Mouse (Mus musculus) B cell, adult 2 months (primary cell): ENCODE data around the gene Gm10715.
"Not testable (repeated sequence)": the region's sequence is repeated elsewhere in the genome, so short reads cannot be mapped to it uniquely, and the experiment has no call there.

Source experiments
- DNase-seq, 2 experiments: peaks; one replicate each; pipeline ENCODE4 v3.0.0; 2022

Gm10715 gene

GRCm38 (mm10) chr9:3036577-3036976 lies at the start of gene Gm10715:
Gene Gm10715 (plus strand): TSS chr9:3036877.
- not testable (repeated sequence) for DNase-seq

- peak; percentile 43 to 56 for DNase-seq
Observed at GRCm38 (mm10) chr9:3000445-3000972, 36.2 kb upstream of the Gm10715 start, which contains the start of gene Gm10722. Gene Gm10722 (plus strand): TSS chr9:3000922.

GRCm38 (mm10) chr9:3001006-3001405 lies 35.7 kb upstream of the Gm10715 start:
- peak; percentile 56 to 64 for DNase-seq

GRCm38 (mm10) chr9:3001948-3002659 lies 34.6 kb upstream of the Gm10715 start:
- peak; percentile 100 for DNase-seq

GRCm38 (mm10) chr9:3002794-3003396 lies 33.8 kb upstream of the Gm10715 start, which contains the start of gene Gm11168:
Gene Gm11168 (plus strand): TSS chr9:3003346.
- DNase-seq, result not testable (repeated sequence)

GRCm38 (mm10) chr9:3006179-3006578 lies 30.5 kb upstream of the Gm10715 start:
- not testable (repeated sequence) for DNase-seq

- DNase-seq, result peak; percentile 96 to 98
Observed at GRCm38 (mm10) chr9:3006636-3007035, 30.0 kb upstream of the Gm10715 start.

- not testable (repeated sequence) for DNase-seq
Observed at GRCm38 (mm10) chr9:3007272-3007671, 29.4 kb upstream of the Gm10715 start.

GRCm38 (mm10) chr9:3009331-3009730 lies 27.3 kb upstream of the Gm10715 start:
- DNase-seq, result not testable (repeated sequence)

- not testable (repeated sequence) for DNase-seq
Observed at GRCm38 (mm10) chr9:3012054-3012621, 24.5 kb upstream of the Gm10715 start.

- DNase-seq, result not testable (repeated sequence)
Observed at GRCm38 (mm10) chr9:3012733-3013279, 23.9 kb upstream of the Gm10715 start, which contains the start of gene Gm10721. Gene Gm10721 (plus strand): TSS chr9:3013140.

GRCm38 (mm10) chr9:3015354-3015753 lies 21.3 kb upstream of the Gm10715 start, which contains the start of gene Gm10720:
Gene Gm10720 (plus strand): TSS chr9:3015654.
- not testable (repeated sequence) for DNase-seq

GRCm38 (mm10) chr9:3015896-3016295 lies 20.8 kb upstream of the Gm10715 start:
- peak; percentile 25 to 34 for DNase-seq

- DNase-seq, result not testable (repeated sequence)
Observed at GRCm38 (mm10) chr9:3017108-3017507, 19.6 kb upstream of the Gm10715 start, which contains the start of gene Gm10719. Gene Gm10719 (plus strand): TSS chr9:3017408.

GRCm38 (mm10) chr9:3018944-3019343 lies 17.7 kb upstream of the Gm10715 start:
- DNase-seq, result peak; percentile 74 to 76

- peak; percentile 76 to 78 for DNase-seq
Observed at GRCm38 (mm10) chr9:3019835-3020727, 16.6 kb upstream of the Gm10715 start.

- DNase-seq, result peak; percentile 84 to 85
Observed at GRCm38 (mm10) chr9:3022316-3023008, 14.2 kb upstream of the Gm10715 start.

GRCm38 (mm10) chr9:3023312-3023984 lies 13.2 kb upstream of the Gm10715 start, which contains the start of gene Gm10718:
Gene Gm10718 (plus strand): TSS chr9:3023547.
- DNase-seq, result peak; percentile 70 to 73

GRCm38 (mm10) chr9:3023985-3024648 lies 12.6 kb upstream of the Gm10715 start:
- DNase-seq, result peak; percentile 98 to 100
